ENCODE assay signal across 9 mouse cellular contexts in genomic region chr2:158893171-158893853, GRCm38 (mm10).
A peak's percentile ranks its signal among the peaks of the same experiment; 100 is the strongest.
DNase-seq lines count a peak whose midpoint lies in the region; ATAC-seq and TF ChIP-seq lines count a peak whose summit lies in the region.
"Had no signal": no experiment of that assay in that cellular context is flagged by ENCODE, and none has a peak within 500 bp of the region (broad histone marks: within the 10 kb centered on the region; RNA-seq: fewer than 3 reads in every experiment).

No protein-coding gene starts in this region.

- CTCF ChIA-PET in Patski (lab: Charles Lee): no interaction called here

- no peak for TF ChIP-seq CTCF in Patski (IDR thresholded peaks at IDR 0.05)
- TF ChIP-seq CTCF in liver, embryonic 14.5 days (IDR thresholded peaks at IDR 0.05; ENCODE audit: low read depth): no peak

- no peak overlapping the region for H3K27ac ChIP-seq in hindbrain, embryonic 11.5 days (ENCODE audit: low read depth, low read length)
- H3K27ac ChIP-seq in hindbrain, embryonic 14.5 days: no peak overlapping the region
- H3K27ac ChIP-seq in liver, embryonic 14.5 days: no peak overlapping the region
- no peak overlapping the region for H3K27ac ChIP-seq in forebrain, embryonic 12.5 days

- DNase-seq in hindbrain, embryonic 11.5 days (ENCODE audit: low spot score): peak; percentile 21
- DNase-seq in hindbrain, embryonic 14.5 days (ENCODE audit: low spot score): no peak
- DNase-seq in Patski (ENCODE audit: low read depth, low spot score): no peak
- DNase-seq in embryo, embryonic 11 days: peak; percentile 30
- DNase-seq in liver, embryonic 14.5 days (ENCODE audit: low read depth in 3 of 3, low spot score in 3 of 3): no peak
- DNase-seq in spleen, postnatal 14 days (ENCODE audit: low spot score in 2 of 2): no peak
- DNase-seq in layer of hippocampus, adult 11-12 months (ENCODE audit: low spot score): no peak
- DNase-seq: cerebellum, adult 11 months had no signal

- no peak for ATAC-seq in hindbrain, embryonic 11.5 days (ENCODE audit: low FRiP score)
- no peak for ATAC-seq in hindbrain, embryonic 14.5 days (ENCODE audit: low FRiP score)
- peak; percentile 27 for ATAC-seq in Patski
- 0 out of 2 replicates have a peak, but pooled peaks have one; percentile 21 for ATAC-seq in liver, embryonic 14.5 days (ENCODE audit: insufficient read depth)
- no peak for ATAC-seq in forebrain, embryonic 12.5 days (ENCODE audit: low FRiP score)

- in situ Hi-C loops in Patski (cut with MboI; ENCODE audit: low pct_unique_long_range_greater_than_20kb): no loop called here

- H3K36me3 ChIP-seq in hindbrain, embryonic 11.5 days (ENCODE audit: control insufficient read depth, insufficient read depth, low read length): no peaks in the 10 kb centered on the region
- H3K36me3 ChIP-seq in hindbrain, embryonic 14.5 days (replicated peaks; ENCODE audit: control insufficient read depth, insufficient read depth): no peaks in the 10 kb centered on the region
- no peaks in the 10 kb centered on the region for H3K36me3 ChIP-seq in liver, embryonic 14.5 days (replicated peaks; ENCODE audit: control insufficient read depth, insufficient read depth, low read depth)
- H3K36me3 ChIP-seq in forebrain, embryonic 12.5 days (replicated peaks): no peaks in the 10 kb centered on the region

- H3K9me3 ChIP-seq in hindbrain, embryonic 11.5 days (ENCODE audit: control insufficient read depth, low read length): no peaks in the 10 kb centered on the region
- no peaks in the 10 kb centered on the region for H3K9me3 ChIP-seq in hindbrain, embryonic 14.5 days (ENCODE audit: control insufficient read depth, low read length)
- H3K9me3 ChIP-seq in liver, embryonic 14.5 days (ENCODE audit: control insufficient read depth, low read length): no peaks in the 10 kb centered on the region
- H3K9me3 ChIP-seq in forebrain, embryonic 12.5 days: no peaks in the 10 kb centered on the region

- no peak overlapping the region for H3K4me2 ChIP-seq in hindbrain, embryonic 11.5 days (replicated peaks; ENCODE audit: low read depth, low read length)
- no peak overlapping the region for H3K4me2 ChIP-seq in hindbrain, embryonic 14.5 days (replicated peaks)
- no peak overlapping the region for H3K4me2 ChIP-seq in liver, embryonic 14.5 days (ENCODE audit: low read depth)
- H3K4me2 ChIP-seq in forebrain, embryonic 12.5 days: no peak overlapping the region

- H3K9ac ChIP-seq in hindbrain, embryonic 11.5 days (ENCODE audit: low read depth, low read length): no peak overlapping the region
- no peak overlapping the region for H3K9ac ChIP-seq in hindbrain, embryonic 14.5 days
- H3K9ac ChIP-seq in liver, embryonic 14.5 days (replicated peaks): no peak overlapping the region
- no peak overlapping the region for H3K9ac ChIP-seq in forebrain, embryonic 12.5 days

- POLR2A ChIA-PET in Patski (lab: Charles Lee): no interaction called here

- H3K4me1 ChIP-seq in hindbrain, embryonic 11.5 days (replicated peaks; ENCODE audit: control insufficient read depth, insufficient read depth, low read length): no peaks in the 10 kb centered on the region
- no peaks in the 10 kb centered on the region for H3K4me1 ChIP-seq in hindbrain, embryonic 14.5 days (replicated peaks; ENCODE audit: control insufficient read depth, insufficient read depth, low read length)
- H3K4me1 ChIP-seq in liver, embryonic 14.5 days (replicated peaks; ENCODE audit: control insufficient read depth in 2 of 2, insufficient read depth in 2 of 2, low read length in 1 of 2): no peaks in the 10 kb centered on the region
- H3K4me1 ChIP-seq in forebrain, embryonic 12.5 days: peaks cover 3% of the 10 kb centered on the region

- no peak overlapping the region for H3K4me3 ChIP-seq in hindbrain, embryonic 11.5 days (ENCODE audit: low read depth, low read length)
- H3K4me3 ChIP-seq in hindbrain, embryonic 14.5 days (replicated peaks; ENCODE audit: low read length): no peak overlapping the region
- H3K4me3 ChIP-seq in liver, embryonic 14.5 days (ENCODE audit: insufficient read depth in 1 of 2, low read depth in 2 of 2, low read length in 2 of 2): no peak overlapping the region
- H3K4me3 ChIP-seq in forebrain, embryonic 12.5 days (replicated peaks): no peak overlapping the region

- no peaks in the 10 kb centered on the region for H3K27me3 ChIP-seq in hindbrain, embryonic 11.5 days (ENCODE audit: control insufficient read depth, insufficient read depth, low read length)
- H3K27me3 ChIP-seq in hindbrain, embryonic 14.5 days (ENCODE audit: control insufficient read depth, insufficient read depth, low read length): no peaks in the 10 kb centered on the region; the same call in 1 of the 2 replicates
- H3K27me3 ChIP-seq in Patski: no peaks in the 10 kb centered on the region
- no peaks in the 10 kb centered on the region for H3K27me3 ChIP-seq in liver, embryonic 14.5 days (ENCODE audit: control insufficient read depth, insufficient read depth, low read length)
- H3K27me3 ChIP-seq in forebrain, embryonic 12.5 days: no peaks in the 10 kb centered on the region

- TF ChIP-seq EP300 in liver, embryonic 14.5 days (IDR thresholded peaks at IDR 0.05; ENCODE audit: low read depth): no peak

- 51% methylated on average over 16 of the region's 16 CpGs for WGBS in hindbrain, embryonic 11.5 days
- 49% methylated on average over 16 of the region's 16 CpGs for WGBS in hindbrain, embryonic 14.5 days
- 16% methylated on average over 15 of the region's 16 CpGs for WGBS in liver, embryonic 14.5 days (ENCODE audit: insufficient replicate concordance)
- WGBS in forebrain, embryonic 12.5 days: 81% methylated on average over 16 of the region's 16 CpGs

Comparison
In these comparisons a context has a peak if more than half of its experiments do, and no peak if none do; other contexts are left out.
1. DNase-seq: peak in hindbrain, embryonic 11.5 days (single experiment) and embryo, embryonic 11 days (single experiment); none in hindbrain, embryonic 14.5 days (single experiment), Patski (single experiment), liver, embryonic 14.5 days (0 of 3), spleen, postnatal 14 days (0 of 2) and layer of hippocampus, adult 11-12 months (single experiment).
2. ATAC-seq: peak in Patski (single experiment) and liver, embryonic 14.5 days (single experiment); none in hindbrain, embryonic 11.5 days (single experiment), hindbrain, embryonic 14.5 days (single experiment) and forebrain, embryonic 12.5 days (single experiment).